14 mouse cellular contexts compared by ENCODE assay signal in genomic region chr12:107879114-107879777, GRCm38 (mm10).
"Had no signal": no experiment of that assay in that cellular context is flagged by ENCODE, and none has a peak within 500 bp of the region (broad histone marks: within the 10 kb centered on the region; RNA-seq: fewer than 3 reads in every experiment).

No protein-coding gene starts in this region.

- H3K9me3 ChIP-seq: midbrain, embryonic 12.5 days; stomach, embryonic 15.5 days had no signal

- H3K27me3 ChIP-seq: limb, embryonic 13.5 days; midbrain, embryonic 12.5 days; neural tube, embryonic 13.5 days; stomach, embryonic 15.5 days had no signal

- H3K4me2 ChIP-seq: limb, embryonic 13.5 days; midbrain, embryonic 12.5 days; neural tube, embryonic 13.5 days; stomach, embryonic 15.5 days had no signal

- H3K36me3 ChIP-seq: limb, embryonic 13.5 days; midbrain, embryonic 12.5 days; neural tube, embryonic 13.5 days; stomach, embryonic 15.5 days had no signal

- H3K4me1 ChIP-seq: stomach, embryonic 15.5 days had no signal

- H3K9ac ChIP-seq: limb, embryonic 13.5 days; liver, embryonic 14.5 days; midbrain, embryonic 12.5 days; neural tube, embryonic 13.5 days; stomach, embryonic 15.5 days had no signal

- H3K27ac ChIP-seq: layer of hippocampus, adult 2 months; limb, embryonic 13.5 days; liver, embryonic 14.5 days; midbrain, embryonic 12.5 days; neural tube, embryonic 13.5 days; stomach, embryonic 15.5 days had no signal

- ATAC-seq: midbrain, embryonic 16.5 days had no signal

- DNase-seq: kidney, postnatal 10 days; kidney, postnatal 4 days; lung, adult 18-20 months; retina, postnatal 1 day; right cerebral cortex, postnatal 4 days; thymus, adult 2 months; thymus, postnatal 25 days had no signal

- H3K4me3 ChIP-seq: layer of hippocampus, adult 2 months; limb, embryonic 13.5 days; midbrain, embryonic 12.5 days; neural tube, embryonic 13.5 days; stomach, embryonic 15.5 days had no signal
